Mouse (Mus musculus): Measurements from ENCODE around the gene Dnaja4. TPM values are rescaled to one million over a fixed set of nuclear protein-coding genes. Genes with fewer than 3 reads are reported as not detected.
"Not testable (repeated sequence)": the region's sequence is repeated elsewhere in the genome, so short reads cannot be mapped to it uniquely, and the experiment has no call there.

The Dnaja4 gene
- polyA plus RNA-seq, 1 experiment from 2014 or later = 6.5 TPM

GRCm38 (mm10) chr9:54691241-54691805 is 7.3 kb upstream of the Dnaja4 start:
- peak overlapping the region; percentile 36 for H3K4me3 ChIP-seq (replicated peaks; ENCODE audit: low read length)
- H3K9me3 ChIP-seq (replicated peaks; ENCODE audit: control insufficient read depth, low read length); H3K27me3 ChIP-seq (ENCODE audit: control insufficient read depth, insufficient read depth, low read length); H3K27ac ChIP-seq (ENCODE audit: low read length); H3K4me1 ChIP-seq (ENCODE audit: control insufficient read depth, insufficient read depth, low read length); H3K36me3 ChIP-seq (ENCODE audit: control insufficient read depth, insufficient read depth, low read length): not testable (repeated sequence)
- ATAC-seq (ENCODE audit: insufficient read depth, low FRiP score) = peak; percentile 47; the same call in 1 of the 2 replicates
- H3K4me2 ChIP-seq (ENCODE audit: low read depth, low read length) = peak overlapping the region; percentile 66
- WGBS = 5% methylated on average over 31 of the region's 31 CpGs
- peak overlapping the region; percentile 56 for H3K9ac ChIP-seq (ENCODE audit: low read length)

- Histone ChIP-seq H3K4me2 (ENCODE audit: low read depth, low read length) (peak overlapping the region; percentile 93), H3K27me3 (ENCODE audit: control insufficient read depth, insufficient read depth, low read length) (no peaks in the 10 kb centered on the region), H3K9ac (ENCODE audit: low read length) (peak overlapping the region; percentile 81), H3K4me1 (ENCODE audit: control insufficient read depth, insufficient read depth, low read length) (0 out of 2 replicates have a peak, but pooled peaks cover 4% of the 10 kb centered on the region), H3K27ac (ENCODE audit: low read length) (no peak overlapping the region), H3K9me3 (replicated peaks; ENCODE audit: control insufficient read depth, low read length) (no peaks in the 10 kb centered on the region), H3K36me3 (ENCODE audit: control insufficient read depth, insufficient read depth, low read length) (no peaks in the 10 kb centered on the region), H3K4me3 (replicated peaks; ENCODE audit: low read length) (peak overlapping the region; percentile 71)
- 8% methylated on average over 27 of the region's 27 CpGs for WGBS
- peak; percentile 30; the same call in 1 of the 2 replicates for ATAC-seq (ENCODE audit: insufficient read depth, low FRiP score)
These were observed 343 bp downstream of the Dnaja4 start for GRCm38 (mm10) chr9:54699087-54699344.

GRCm38 (mm10) chr9:54699345-54700173 is 886 bp downstream of the Dnaja4 start:
- Histone ChIP-seq H3K27ac (ENCODE audit: low read length) (no peak overlapping the region), H3K9ac (ENCODE audit: low read length) (peak overlapping the region; percentile 81), H3K36me3 (ENCODE audit: control insufficient read depth, insufficient read depth, low read length) (no peaks in the 10 kb centered on the region), H3K9me3 (replicated peaks; ENCODE audit: control insufficient read depth, low read length) (no peaks in the 10 kb centered on the region), H3K4me2 (ENCODE audit: low read depth, low read length) (peak overlapping the region; percentile 93), H3K27me3 (ENCODE audit: control insufficient read depth, insufficient read depth, low read length) (no peaks in the 10 kb centered on the region), H3K4me1 (ENCODE audit: control insufficient read depth, insufficient read depth, low read length) (0 out of 2 replicates have a peak, but pooled peaks cover 4% of the 10 kb centered on the region), H3K4me3 (replicated peaks; ENCODE audit: low read length) (peak overlapping the region; percentile 71)
- WGBS = under 1% methylated on average over 91 of the region's 92 CpGs
- ATAC-seq (ENCODE audit: insufficient read depth, low FRiP score) = peak; percentile 65

GRCm38 (mm10) chr9:54700174-54700475 is 1.5 kb downstream of the Dnaja4 start:
- H3K9me3 ChIP-seq (replicated peaks; ENCODE audit: control insufficient read depth, low read length) = no peaks in the 10 kb centered on the region
- 20% methylated on average over 9 of the region's 9 CpGs for WGBS
- H3K36me3 ChIP-seq (ENCODE audit: control insufficient read depth, insufficient read depth, low read length) = no peaks in the 10 kb centered on the region
- H3K4me2 ChIP-seq (ENCODE audit: low read depth, low read length) = peak overlapping the region; percentile 93
- peak overlapping the region; percentile 81 for H3K9ac ChIP-seq (ENCODE audit: low read length)
- H3K4me1 ChIP-seq (ENCODE audit: control insufficient read depth, insufficient read depth, low read length) = 0 out of 2 replicates have a peak, but pooled peaks cover 4% of the 10 kb centered on the region
- no peak overlapping the region for H3K27ac ChIP-seq (ENCODE audit: low read length)
- peak overlapping the region; percentile 71 for H3K4me3 ChIP-seq (replicated peaks; ENCODE audit: low read length)
- ATAC-seq (ENCODE audit: insufficient read depth, low FRiP score) = no peak
- no peaks in the 10 kb centered on the region for H3K27me3 ChIP-seq (ENCODE audit: control insufficient read depth, insufficient read depth, low read length)

GRCm38 (mm10) chr9:54700746-54701145 is 2.1 kb downstream of the Dnaja4 start:
- H3K9me3 ChIP-seq (replicated peaks; ENCODE audit: control insufficient read depth, low read length) = no peaks in the 10 kb centered on the region
- ATAC-seq (ENCODE audit: insufficient read depth, low FRiP score) = no peak
- H3K9ac ChIP-seq (ENCODE audit: low read length) = no peak overlapping the region
- H3K36me3 ChIP-seq (ENCODE audit: control insufficient read depth, insufficient read depth, low read length) = no peaks in the 10 kb centered on the region
- H3K27me3 ChIP-seq (ENCODE audit: control insufficient read depth, insufficient read depth, low read length) = no peaks in the 10 kb centered on the region
- no peak overlapping the region for H3K27ac ChIP-seq (ENCODE audit: low read length)
- 72% methylated on average over 7 of the region's 7 CpGs for WGBS
- peak overlapping the region; percentile 71; the same call in 1 of the 2 replicates for H3K4me3 ChIP-seq (replicated peaks; ENCODE audit: low read length)
- H3K4me1 ChIP-seq (ENCODE audit: control insufficient read depth, insufficient read depth, low read length) = 0 out of 2 replicates have a peak, but pooled peaks cover 4% of the 10 kb centered on the region
- no peak overlapping the region for H3K4me2 ChIP-seq (ENCODE audit: low read depth, low read length)

- 87% methylated on average over 2 of the region's 2 CpGs for WGBS
- 0 out of 2 replicates have a peak, but pooled peaks cover 4% of the 10 kb centered on the region for H3K4me1 ChIP-seq (ENCODE audit: control insufficient read depth, insufficient read depth, low read length)
- H3K27me3 ChIP-seq (ENCODE audit: control insufficient read depth, insufficient read depth, low read length) = no peaks in the 10 kb centered on the region
- H3K36me3 ChIP-seq (ENCODE audit: control insufficient read depth, insufficient read depth, low read length) = no peaks in the 10 kb centered on the region
- H3K9ac ChIP-seq (ENCODE audit: low read length) = no peak overlapping the region
- H3K4me3 ChIP-seq (replicated peaks; ENCODE audit: low read length) = no peak overlapping the region
- no peaks in the 10 kb centered on the region for H3K9me3 ChIP-seq (replicated peaks; ENCODE audit: control insufficient read depth, low read length)
- no peak overlapping the region for H3K4me2 ChIP-seq (ENCODE audit: low read depth, low read length)
- no peak for ATAC-seq (ENCODE audit: insufficient read depth, low FRiP score)
- H3K27ac ChIP-seq (ENCODE audit: low read length) = no peak overlapping the region
These were observed 3.9 kb downstream of the Dnaja4 start for GRCm38 (mm10) chr9:54702581-54702980.

- H3K4me1 ChIP-seq (ENCODE audit: control insufficient read depth, insufficient read depth, low read length) = no peaks in the 10 kb centered on the region
- no peak overlapping the region for H3K9ac ChIP-seq (ENCODE audit: low read length)
- no peaks in the 10 kb centered on the region for H3K27me3 ChIP-seq (ENCODE audit: control insufficient read depth, insufficient read depth, low read length)
- 67% methylated on average over 5 of the region's 5 CpGs for WGBS
- no peaks in the 10 kb centered on the region for H3K36me3 ChIP-seq (ENCODE audit: control insufficient read depth, insufficient read depth, low read length)
- H3K9me3 ChIP-seq (replicated peaks; ENCODE audit: control insufficient read depth, low read length) = no peaks in the 10 kb centered on the region
- ATAC-seq (ENCODE audit: insufficient read depth, low FRiP score) = no peak
- H3K27ac ChIP-seq (ENCODE audit: low read length) = no peak overlapping the region
- no peak overlapping the region for H3K4me2 ChIP-seq (ENCODE audit: low read depth, low read length)
- no peak overlapping the region for H3K4me3 ChIP-seq (replicated peaks; ENCODE audit: low read length)
These were observed 5.7 kb downstream of the Dnaja4 start for GRCm38 (mm10) chr9:54704361-54704760.

- no peak overlapping the region for H3K9ac ChIP-seq (ENCODE audit: low read length)
- no peak overlapping the region for H3K4me2 ChIP-seq (ENCODE audit: low read depth, low read length)
- no peaks in the 10 kb centered on the region for H3K4me1 ChIP-seq (ENCODE audit: control insufficient read depth, insufficient read depth, low read length)
- no peaks in the 10 kb centered on the region for H3K9me3 ChIP-seq (replicated peaks; ENCODE audit: control insufficient read depth, low read length)
- no peak overlapping the region for H3K27ac ChIP-seq (ENCODE audit: low read length)
- no peaks in the 10 kb centered on the region for H3K36me3 ChIP-seq (ENCODE audit: control insufficient read depth, insufficient read depth, low read length)
- no peak overlapping the region for H3K4me3 ChIP-seq (replicated peaks; ENCODE audit: low read length)
- WGBS = 25% methylated on average over 1 of the region's 1 CpGs
- no peaks in the 10 kb centered on the region for H3K27me3 ChIP-seq (ENCODE audit: control insufficient read depth, insufficient read depth, low read length)
- no peak for ATAC-seq (ENCODE audit: insufficient read depth, low FRiP score)
These were observed 6.9 kb downstream of the Dnaja4 start for GRCm38 (mm10) chr9:54705561-54705960.

- Histone ChIP-seq H3K4me3 (replicated peaks; ENCODE audit: low read length) (no peak overlapping the region), H3K27ac (ENCODE audit: low read length) (no peak overlapping the region), H3K9me3 (replicated peaks; ENCODE audit: control insufficient read depth, low read length) (no peaks in the 10 kb centered on the region), H3K27me3 (ENCODE audit: control insufficient read depth, insufficient read depth, low read length) (no peaks in the 10 kb centered on the region), H3K4me2 (ENCODE audit: low read depth, low read length) (no peak overlapping the region), H3K9ac (ENCODE audit: low read length) (no peak overlapping the region), H3K4me1 (ENCODE audit: control insufficient read depth, insufficient read depth, low read length) (no peaks in the 10 kb centered on the region), H3K36me3 (ENCODE audit: control insufficient read depth, insufficient read depth, low read length) (no peaks in the 10 kb centered on the region)
- no peak for ATAC-seq (ENCODE audit: insufficient read depth, low FRiP score)
- WGBS = 60% methylated on average over 8 of the region's 8 CpGs
These were observed 8.8 kb downstream of the Dnaja4 start for GRCm38 (mm10) chr9:54707288-54707999.

Measured in stomach, embryonic 16.5 days (tissue).